Mouse (Mus musculus) forebrain, embryonic 13.5 days (tissue): ENCODE measurements at regions not wholly inside any gene's neighbourhood (a gene's known extent, or its start where the extent isn't known, plus 50 kb on each side); places are given as distances from the start of the nearest gene placed in this dataset.

ENCODE experiments used
- ATAC-seq: fragments of 200-750 bp; cut with Nextera tagmentation; 2 replicates; pipeline ENCODE4 v1.8.0; 2017
- H3K27ac ChIP-seq: fragments of 300-500 bp; sonication (generic); 2 replicates; pipeline ENCODE4 v1.5.1; 2015; ENCODE audit warnings: inconsistent platforms, mild to moderate bottlenecking, moderate library complexity
- H3K27me3 ChIP-seq: fragments of 300-500 bp; sonication (generic); 2 replicates; pipeline ENCODE4 v1.6.1; 2015; ENCODE audit warnings: mild to moderate bottlenecking, inconsistent platforms
- H3K36me3 ChIP-seq: fragments of 300-500 bp; sonication (generic); 2 replicates; pipeline ENCODE4 v1.6.1; 2015; ENCODE audit warnings: mild to moderate bottlenecking, inconsistent platforms; ENCODE audit not compliant: poor library complexity, severe bottlenecking
- H3K4me1 ChIP-seq: fragments of 300-500 bp; sonication (generic); 2 replicates; pipeline ENCODE4 v1.6.1; 2015; ENCODE audit warnings: inconsistent platforms
- H3K4me2 ChIP-seq: fragments of 300-500 bp; sonication (generic); 2 replicates; pipeline ENCODE4 v1.6.1; 2015; ENCODE audit warnings: inconsistent platforms, mild to moderate bottlenecking, moderate library complexity
- H3K4me3 ChIP-seq: fragments of 300-500 bp; sonication (generic); 2 replicates; pipeline ENCODE4 v1.5.1; 2015; ENCODE audit warnings: mild to moderate bottlenecking, inconsistent platforms
- H3K9ac ChIP-seq: fragments of 300-500 bp; sonication (generic); 2 replicates; pipeline ENCODE4 v1.6.1; 2015; ENCODE audit warnings: mild to moderate bottlenecking, inconsistent platforms
- H3K9me3 ChIP-seq: fragments of 300-500 bp; sonication (generic); replicated peaks from 2 replicates; pipeline ENCODE4 v1.6.1; 2016; ENCODE audit warnings: inconsistent platforms
- WGBS: fragments of 180-500 bp; shearing (Covaris S2); methylation state at CpG from one replicate; pipeline ENCODE4 v1.1.7; 2015; 5-methylcytosine and 5-hydroxymethylcytosine counted together

GRCm38 (mm10) chr3:127953610-127954009, 57.5 kb upstream of the Fam241a start:
- H3K9me3 ChIP-seq, result no peaks in the 10 kb centered on the region
- H3K4me1 ChIP-seq, result no peaks in the 10 kb centered on the region
- no peak overlapping the region for H3K9ac ChIP-seq
- H3K27ac ChIP-seq, result no peak overlapping the region
- WGBS, result 80% methylated on average over 4 of the region's 4 CpGs
- ATAC-seq, result no peak
- no peaks in the 10 kb centered on the region for H3K36me3 ChIP-seq
- H3K4me2 ChIP-seq, result no peak overlapping the region
- H3K27me3 ChIP-seq, result no peaks in the 10 kb centered on the region
- H3K4me3 ChIP-seq, result no peak overlapping the region

DNA sequence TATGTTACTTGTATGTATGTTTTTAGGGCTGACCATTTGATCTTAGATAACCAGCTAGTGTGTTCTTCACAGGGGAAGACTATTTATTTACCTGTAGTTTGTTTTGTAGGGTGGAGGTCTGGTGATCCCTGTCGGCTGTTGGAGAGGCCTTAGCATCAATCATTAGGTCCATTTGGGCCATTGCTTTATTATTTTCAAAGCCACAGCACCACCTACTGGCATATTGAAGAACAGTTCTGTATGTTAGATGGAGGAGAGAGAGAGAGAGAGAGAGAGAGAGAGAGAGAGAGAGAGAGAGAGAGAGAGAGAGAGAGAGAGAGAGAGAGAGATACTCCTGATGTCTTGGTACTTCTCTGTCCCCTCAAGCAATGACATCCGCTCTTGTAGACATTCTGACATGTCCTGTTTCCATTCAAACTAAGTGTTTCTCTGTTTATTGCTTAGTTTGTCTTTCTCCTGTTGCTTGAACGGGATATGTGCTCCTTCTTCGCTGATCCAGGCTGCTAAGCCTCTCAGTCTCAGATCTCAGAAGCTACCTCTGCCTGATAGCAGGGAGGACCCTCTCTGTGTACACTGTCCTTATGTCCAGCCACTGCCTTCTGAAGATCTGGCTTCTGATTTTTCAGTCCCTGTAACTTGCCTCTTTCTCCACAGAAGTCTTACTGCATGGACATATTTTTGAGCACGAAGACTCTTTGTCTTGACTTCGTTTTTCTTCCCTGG, 52.9 kb upstream of the Fam241a start:
- H3K4me2 ChIP-seq, result no peak overlapping the region
- no peaks in the 10 kb centered on the region for H3K27me3 ChIP-seq
- H3K36me3 ChIP-seq, result no peaks in the 10 kb centered on the region
- H3K9me3 ChIP-seq, result no peaks in the 10 kb centered on the region
- H3K9ac ChIP-seq, result no peak overlapping the region
- 45% methylated on average over 6 of the region's 6 CpGs for WGBS
- ATAC-seq, result peak; percentile 79
- no peak overlapping the region for H3K27ac ChIP-seq
- no peaks in the 10 kb centered on the region for H3K4me1 ChIP-seq
- no peak overlapping the region for H3K4me3 ChIP-seq

GRCm38 (mm10) chr3:127948326-127948725, 52.2 kb upstream of the Fam241a start:
- 80% methylated on average over 5 of the region's 5 CpGs for WGBS
- no peak for ATAC-seq

More at GRCm38 (mm10) chr3:127948326-127948725, 52.2 kb upstream of the Fam241a start:
- H3K27me3 ChIP-seq, result no peaks in the 10 kb centered on the region
- H3K4me2 ChIP-seq, result no peak overlapping the region
- no peaks in the 10 kb centered on the region for H3K36me3 ChIP-seq
- no peaks in the 10 kb centered on the region for H3K4me1 ChIP-seq
- H3K9me3 ChIP-seq, result no peaks in the 10 kb centered on the region
- H3K9ac ChIP-seq, result no peak overlapping the region
- no peak overlapping the region for H3K27ac ChIP-seq
- no peak overlapping the region for H3K4me3 ChIP-seq
